Mouse (Mus musculus) limb, embryonic 15.5 days (tissue): ENCODE results near the gene Pknox2. TPM values are rescaled to one million over a fixed set of nuclear protein-coding genes. Genes with fewer than 3 reads are reported as not detected.

Experiments used
- ATAC-seq: fragments of 200-750 bp; cut with Nextera tagmentation; 2 replicates; pipeline ENCODE4 v1.8.0; 2017; ENCODE audit warnings: low read depth, moderate TSS enrichment; ENCODE audit not compliant: insufficient number of reproducible peaks, low FRiP score, low TSS enrichment
- H3K27ac ChIP-seq: fragments of 300-500 bp; sonication (generic); 2 replicates; pipeline ENCODE4 v1.5.1; 2015; ENCODE audit warnings: moderate library complexity, mild to moderate bottlenecking, inconsistent platforms
- H3K27me3 ChIP-seq: fragments of 300-500 bp; sonication (generic); 2 replicates; pipeline ENCODE4 v1.6.1; 2015; ENCODE audit warnings: inconsistent platforms
- H3K36me3 ChIP-seq: fragments of 300-500 bp; sonication (generic); 2 replicates; pipeline ENCODE4 v1.6.1; 2015; ENCODE audit warnings: inconsistent platforms
- H3K4me1 ChIP-seq: fragments of 300-500 bp; sonication (generic); 2 replicates; pipeline ENCODE4 v1.6.1; 2015; ENCODE audit warnings: inconsistent platforms
- H3K4me2 ChIP-seq: fragments of 300-500 bp; sonication (generic); 2 replicates; pipeline ENCODE4 v1.6.1; 2015; ENCODE audit warnings: mild to moderate bottlenecking, inconsistent platforms
- H3K4me3 ChIP-seq: fragments of 300-500 bp; sonication (generic); 2 replicates; pipeline ENCODE4 v1.5.1; 2015; ENCODE audit warnings: mild to moderate bottlenecking, inconsistent platforms
- H3K9ac ChIP-seq: fragments of 300-500 bp; sonication (generic); 2 replicates; pipeline ENCODE4 v1.6.1; 2015; ENCODE audit warnings: inconsistent platforms
- H3K9me3 ChIP-seq: fragments of 300-500 bp; sonication (generic); 2 replicates; pipeline ENCODE4 v1.6.1; 2016; ENCODE audit warnings: inconsistent platforms
- WGBS: fragments of 180-500 bp; shearing (Covaris S2); methylation state at CpG from one replicate; pipeline ENCODE4 v1.1.7; 2015; 5-methylcytosine and 5-hydroxymethylcytosine counted together
- polyA plus RNA-seq: library from polyadenylated mRNA; unstranded; fragments of >200 nt; fragmentation: Nextera tagmentation; extraction: Ambion mirVana; gene quantifications from 2 replicates; pipeline ENCODE4 v1.2.1, GENCODE M21; 2015

Pknox2 gene
- polyA plus RNA-seq = 8.1 and 8.7 TPM in 2 replicates

GRCm38 (mm10) chr9:37147359-37147685 lies at the start of gene Pknox2:
Pknox2 (minus strand) TSS chr9:37147407.
- Histone ChIP-seq H3K27ac (peak within 1 kb of the TSS; percentile 95), H3K4me3 (peak within 1 kb of the TSS; percentile 68), H3K4me2 (peak within 1 kb of the TSS; percentile 96), H3K9ac (peak within 1 kb of the TSS; percentile 76), H3K36me3 (no peaks in the 10 kb centered on the region), H3K27me3 (peaks cover 62% of the 10 kb centered on the region), H3K4me1 (peaks cover 36% of the 10 kb centered on the region), H3K9me3 (no peaks in the 10 kb centered on the region)
- peak; percentile 83 for ATAC-seq
- 4% methylated on average over 7 of the region's 13 CpGs for WGBS

- Histone ChIP-seq H3K4me1 (no peaks in the 10 kb centered on the region), H3K9me3 (no peaks in the 10 kb centered on the region), H3K27ac (no peak overlapping the region), H3K27me3 (no peaks in the 10 kb centered on the region), H3K9ac (no peak overlapping the region), H3K36me3 (no peaks in the 10 kb centered on the region), H3K4me2 (no peak overlapping the region), H3K4me3 (no peak overlapping the region)
- WGBS = 67% methylated on average over 3 of the region's 3 CpGs
- ATAC-seq = no peak
Observed at GRCm38 (mm10) chr9:37188024-37188423, 40.8 kb upstream of the Pknox2 start.

GRCm38 (mm10) chr9:37187407-37187806 lies 40.2 kb upstream of the Pknox2 start:
- 65% methylated on average over 5 of the region's 5 CpGs for WGBS
- ATAC-seq = no peak
- no peak overlapping the region for H3K9ac ChIP-seq
- no peaks in the 10 kb centered on the region for H3K9me3 ChIP-seq
- no peak overlapping the region for H3K27ac ChIP-seq
- no peaks in the 10 kb centered on the region for H3K27me3 ChIP-seq
- no peak overlapping the region for H3K4me3 ChIP-seq
- H3K4me1 ChIP-seq = no peaks in the 10 kb centered on the region
- no peak overlapping the region for H3K4me2 ChIP-seq
- H3K36me3 ChIP-seq = no peaks in the 10 kb centered on the region

- H3K4me1 ChIP-seq = peaks cover 5% of the 10 kb centered on the region
- no peak overlapping the region for H3K9ac ChIP-seq
- H3K36me3 ChIP-seq = no peaks in the 10 kb centered on the region
- H3K27ac ChIP-seq = no peak overlapping the region
- no peak overlapping the region for H3K4me2 ChIP-seq
- ATAC-seq = no peak
- H3K4me3 ChIP-seq = no peak overlapping the region
- WGBS = 73% methylated on average over 2 of the region's 2 CpGs
- H3K9me3 ChIP-seq = no peaks in the 10 kb centered on the region
- peaks cover 8% of the 10 kb centered on the region for H3K27me3 ChIP-seq
Observed at GRCm38 (mm10) chr9:37183176-37183575, 36.0 kb upstream of the Pknox2 start.

- Histone ChIP-seq H3K9me3 (no peaks in the 10 kb centered on the region), H3K4me1 (peaks cover 15% of the 10 kb centered on the region), H3K27me3 (peaks cover 10% of the 10 kb centered on the region), H3K4me2 (no peak overlapping the region), H3K4me3 (no peak overlapping the region), H3K27ac (no peak overlapping the region), H3K36me3 (no peaks in the 10 kb centered on the region), H3K9ac (no peak overlapping the region)
- 80% methylated on average over 5 of the region's 5 CpGs for WGBS
- ATAC-seq = no peak
Observed at GRCm38 (mm10) chr9:37181596-37181995, 34.4 kb upstream of the Pknox2 start.

- Histone ChIP-seq H3K4me1 (peaks cover 22% of the 10 kb centered on the region), H3K27me3 (peaks cover 17% of the 10 kb centered on the region), H3K36me3 (no peaks in the 10 kb centered on the region), H3K4me3 (no peak overlapping the region), H3K9me3 (no peaks in the 10 kb centered on the region), H3K4me2 (no peak overlapping the region), H3K27ac (no peak overlapping the region), H3K9ac (no peak overlapping the region)
- ATAC-seq = no peak
- WGBS = 84% methylated on average over 4 of the region's 4 CpGs
Observed at GRCm38 (mm10) chr9:37179596-37179995, 32.4 kb upstream of the Pknox2 start.

GRCm38 (mm10) chr9:37178911-37179310 lies 31.7 kb upstream of the Pknox2 start:
- ATAC-seq = no peak
- WGBS = 31% methylated on average over 4 of the region's 4 CpGs
- no peak overlapping the region for H3K9ac ChIP-seq
- peaks cover 26% of the 10 kb centered on the region for H3K4me1 ChIP-seq
- no peak overlapping the region for H3K4me2 ChIP-seq
- peaks cover 17% of the 10 kb centered on the region for H3K27me3 ChIP-seq
- H3K9me3 ChIP-seq = no peaks in the 10 kb centered on the region
- no peaks in the 10 kb centered on the region for H3K36me3 ChIP-seq
- H3K27ac ChIP-seq = no peak overlapping the region
- H3K4me3 ChIP-seq = no peak overlapping the region

GRCm38 (mm10) chr9:37177551-37177950 lies 30.3 kb upstream of the Pknox2 start:
- no peaks in the 10 kb centered on the region for H3K36me3 ChIP-seq
- H3K4me3 ChIP-seq = no peak overlapping the region
- H3K27ac ChIP-seq = no peak overlapping the region
- H3K4me2 ChIP-seq = no peak overlapping the region
- peaks cover 35% of the 10 kb centered on the region for H3K4me1 ChIP-seq
- 39% methylated on average over 8 of the region's 8 CpGs for WGBS
- no peak for ATAC-seq
- no peak overlapping the region for H3K9ac ChIP-seq
- peaks cover 17% of the 10 kb centered on the region for H3K27me3 ChIP-seq
- no peaks in the 10 kb centered on the region for H3K9me3 ChIP-seq

- peaks cover 35% of the 10 kb centered on the region for H3K4me1 ChIP-seq
- no peaks in the 10 kb centered on the region for H3K9me3 ChIP-seq
- H3K36me3 ChIP-seq = no peaks in the 10 kb centered on the region
- no peak overlapping the region for H3K9ac ChIP-seq
- WGBS = under 1% methylated on average over 5 of the region's 5 CpGs
- H3K4me3 ChIP-seq = no peak overlapping the region
- no peak overlapping the region for H3K4me2 ChIP-seq
- ATAC-seq = no peak
- peaks cover 17% of the 10 kb centered on the region for H3K27me3 ChIP-seq
- no peak overlapping the region for H3K27ac ChIP-seq
Observed at GRCm38 (mm10) chr9:37177107-37177506, 29.9 kb upstream of the Pknox2 start.

- no peak overlapping the region for H3K9ac ChIP-seq
- H3K36me3 ChIP-seq = no peaks in the 10 kb centered on the region
- H3K4me1 ChIP-seq = peaks cover 35% of the 10 kb centered on the region
Observed at GRCm38 (mm10) chr9:37176002-37176401, 28.8 kb upstream of the Pknox2 start.

GRCm38 (mm10) chr9:37173376-37173775 lies 26.2 kb upstream of the Pknox2 start:
- H3K4me3 ChIP-seq = no peak overlapping the region
- no peaks in the 10 kb centered on the region for H3K36me3 ChIP-seq
- ATAC-seq = no peak
- H3K9ac ChIP-seq = no peak overlapping the region
- H3K9me3 ChIP-seq = no peaks in the 10 kb centered on the region
- peaks cover 11% of the 10 kb centered on the region; the same call in 1 of the 2 replicates for H3K27me3 ChIP-seq
- WGBS = 24% methylated on average over 5 of the region's 5 CpGs
- 0 out of 2 replicates have a peak overlapping the region, but pooled peaks have one; percentile 2 for H3K27ac ChIP-seq
- H3K4me2 ChIP-seq = no peak overlapping the region
- H3K4me1 ChIP-seq = peaks cover 31% of the 10 kb centered on the region

More at GRCm38 (mm10) chr9:37176002-37176401, 28.8 kb upstream of the Pknox2 start:
- WGBS = 59% methylated on average over 3 of the region's 3 CpGs
- no peak overlapping the region for H3K4me2 ChIP-seq
- H3K27ac ChIP-seq = no peak overlapping the region
- H3K27me3 ChIP-seq = peaks cover 17% of the 10 kb centered on the region
- no peak for ATAC-seq
- H3K9me3 ChIP-seq = no peaks in the 10 kb centered on the region
- no peak overlapping the region for H3K4me3 ChIP-seq

- Histone ChIP-seq H3K9me3 (no peaks in the 10 kb centered on the region), H3K4me1 (no peaks in the 10 kb centered on the region), H3K27me3 (0 out of 2 replicates have a peak, but pooled peaks cover 2% of the 10 kb centered on the region), H3K4me2 (no peak overlapping the region), H3K9ac (no peak overlapping the region), H3K36me3 (no peaks in the 10 kb centered on the region), H3K27ac (no peak overlapping the region), H3K4me3 (no peak overlapping the region)
- 79% methylated on average over 2 of the region's 2 CpGs for WGBS
- no peak for ATAC-seq
Observed at GRCm38 (mm10) chr9:37166899-37167298, 19.7 kb upstream of the Pknox2 start.

GRCm38 (mm10) chr9:37160686-37161085 lies 13.5 kb upstream of the Pknox2 start:
- WGBS = 73% methylated on average over 2 of the region's 2 CpGs
- H3K27me3 ChIP-seq = peaks cover 13% of the 10 kb centered on the region; the same call in 1 of the 2 replicates
- no peak overlapping the region for H3K27ac ChIP-seq
- ATAC-seq = no peak
- no peaks in the 10 kb centered on the region for H3K4me1 ChIP-seq
- H3K4me3 ChIP-seq = no peak overlapping the region
- H3K9ac ChIP-seq = no peak overlapping the region
- H3K9me3 ChIP-seq = no peaks in the 10 kb centered on the region
- H3K36me3 ChIP-seq = no peaks in the 10 kb centered on the region
- H3K4me2 ChIP-seq = no peak overlapping the region
